Mouse (Mus musculus) small intestine, adult 2 months (tissue): ENCODE results near the gene Rcor1.
A peak's percentile ranks its signal among the peaks of the same experiment; 100 is the strongest.

Source experiments
- CTCF ChIP-seq: fragments of 200-500 bp; IDR thresholded peaks from 2 replicates; pipeline ENCODE4 v1.5.1; 2012; ENCODE audit warnings: low read depth, mild to moderate bottlenecking, control low read depth, inconsistent platforms, low read length, moderate library complexity, mixed read lengths; ENCODE audit not compliant: insufficient replicate concordance, insufficient read length; ENCODE audit errors: extremely low read depth
- POLR2A ChIP-seq: fragments of 200-500 bp; IDR thresholded peaks from 2 replicates; pipeline ENCODE4 v1.6.1; 2012; ENCODE audit warnings: low read depth, mild to moderate bottlenecking, control low read depth, inconsistent platforms, low read length, moderate library complexity

GRCm38 (mm10) chr12:110991361-110992127 is 47.6 kb upstream of the Rcor1 start:
- TF ChIP-seq POLR2A (peak; percentile 42; the same call in 1 of the 2 replicates), CTCF (peak; percentile 81)
